Mouse (Mus musculus) cerebral cortex, adult 2 months (tissue): Measurements from ENCODE around the gene Olfr1087.

Source experiments
- WGBS: fragments of 180-500 bp; shearing (Covaris S2); methylation state at CpG from one replicate; pipeline ENCODE4 v1.1.7; 2018; 5-methylcytosine and 5-hydroxymethylcytosine counted together

Gene Olfr1087

DNA sequence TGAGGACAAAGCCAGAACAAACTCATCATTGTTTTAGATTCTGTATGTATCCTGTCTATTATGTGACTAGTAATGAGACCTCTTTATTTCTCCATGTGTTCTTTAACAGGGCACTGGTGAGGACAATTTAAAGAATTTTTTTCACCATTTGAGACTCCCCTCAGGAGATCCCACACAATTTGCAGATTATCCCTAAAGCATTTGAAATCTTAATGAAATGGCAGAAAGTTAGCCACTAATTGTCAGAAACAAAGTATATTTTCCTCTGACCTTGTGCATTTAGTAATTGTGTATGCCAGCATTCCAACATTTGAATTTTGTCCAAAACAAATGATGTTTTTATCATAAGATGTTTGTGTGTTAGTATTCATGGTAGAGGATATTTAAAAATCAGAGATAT lies at the start of gene Olfr1087:
Gene Olfr1087, minus strand, starts transcription at position 101 of the 400 bp plus-strand sequence.

GRCm38 (mm10) chr2:86733601-86734000 lies 35.4 kb upstream of the Olfr1087 start, which contains the start of gene Olfr1089:
Olfr1089 (minus strand) TSS chr2:86733701.

GRCm38 (mm10) chr2:86679992-86680391 lies 18.2 kb downstream of the Olfr1087 start, which contains the start of gene Olfr1086:
Olfr1086 (minus strand) TSS chr2:86680092.
- WGBS, result 80% methylated on average over 2 of the region's 2 CpGs

- WGBS, result 30% methylated on average over 1 of the region's 1 CpGs
Measured at GRCm38 (mm10) chr2:86661919-86662318, 36.3 kb downstream of the Olfr1087 start, which contains the start of gene Olfr1085. Olfr1085 (minus strand) TSS chr2:86662019.

DNA sequence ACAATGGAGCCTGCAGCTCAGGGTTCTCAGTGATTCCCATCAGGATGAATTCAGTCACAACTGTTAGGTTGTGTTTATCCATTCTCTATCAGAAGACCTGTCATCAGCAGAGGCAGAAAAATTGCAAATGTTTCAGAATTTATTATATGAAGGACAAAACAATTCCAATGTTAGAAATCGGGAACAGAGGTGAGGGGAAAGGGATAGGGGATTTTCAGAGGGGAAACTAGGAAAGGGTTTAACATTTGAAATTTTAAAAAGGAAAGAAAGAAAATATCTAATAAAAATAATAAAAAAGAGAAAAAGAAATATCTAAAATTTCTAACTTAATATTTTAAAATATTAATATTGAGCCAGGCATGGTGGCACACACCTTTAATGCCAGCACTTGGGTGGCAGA lies 58.6 kb downstream of the Olfr1087 start, which contains the start of gene Olfr1084:
Gene Olfr1084, minus strand, starts transcription at position 101 of the 400 bp plus-strand sequence.
- 93% methylated on average over 1 of the region's 1 CpGs for WGBS
